Mouse (Mus musculus) adrenal gland, postnatal 4 days (tissue): ENCODE measurements around the gene Ltbp3. TPM values are rescaled to one million over a fixed set of nuclear protein-coding genes. Genes with fewer than 3 reads are reported as not detected.

Experiments used
- DNase-seq, 2 experiments: peaks; one replicate each; pipeline ENCODE4 v3.0.0; 2021 to 2022; ENCODE audit warnings: low spot score in 2 of 2, mixed read lengths in 2 of 2
- total RNA-seq, 2 experiments: library from RNA; stranded (reverse); gene quantifications; 2 replicates each; pipeline ENCODE4 v1.2.3; 2021

Gene Ltbp3
- total RNA-seq, 2 experiments from 2014 or later, result 277 to 287 TPM

DNA sequence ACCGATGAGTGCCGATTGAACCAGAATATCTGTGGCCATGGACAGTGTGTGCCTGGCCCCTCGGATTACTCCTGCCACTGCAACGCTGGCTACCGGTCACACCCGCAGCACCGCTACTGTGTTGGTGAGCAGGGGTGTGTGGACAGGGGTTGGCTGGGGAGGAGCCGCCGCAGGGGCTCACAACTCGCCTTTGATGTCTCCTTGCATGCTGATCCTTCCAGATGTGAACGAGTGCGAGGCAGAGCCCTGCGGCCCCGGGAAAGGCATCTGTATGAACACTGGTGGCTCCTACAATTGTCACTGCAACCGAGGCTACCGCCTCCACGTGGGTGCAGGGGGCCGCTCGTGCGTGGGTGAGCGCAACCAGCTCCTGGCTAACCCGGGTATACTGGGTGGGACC lies 10.2 kb downstream of the Ltbp3 start:
- no peak for DNase-seq

- no peak for DNase-seq
Observed at GRCm38 (mm10) chr19:5751742-5752141, 11.0 kb downstream of the Ltbp3 start.

GRCm38 (mm10) chr19:5756321-5756985 lies 15.7 kb downstream of the Ltbp3 start:
- DNase-seq, result no peak

DNA sequence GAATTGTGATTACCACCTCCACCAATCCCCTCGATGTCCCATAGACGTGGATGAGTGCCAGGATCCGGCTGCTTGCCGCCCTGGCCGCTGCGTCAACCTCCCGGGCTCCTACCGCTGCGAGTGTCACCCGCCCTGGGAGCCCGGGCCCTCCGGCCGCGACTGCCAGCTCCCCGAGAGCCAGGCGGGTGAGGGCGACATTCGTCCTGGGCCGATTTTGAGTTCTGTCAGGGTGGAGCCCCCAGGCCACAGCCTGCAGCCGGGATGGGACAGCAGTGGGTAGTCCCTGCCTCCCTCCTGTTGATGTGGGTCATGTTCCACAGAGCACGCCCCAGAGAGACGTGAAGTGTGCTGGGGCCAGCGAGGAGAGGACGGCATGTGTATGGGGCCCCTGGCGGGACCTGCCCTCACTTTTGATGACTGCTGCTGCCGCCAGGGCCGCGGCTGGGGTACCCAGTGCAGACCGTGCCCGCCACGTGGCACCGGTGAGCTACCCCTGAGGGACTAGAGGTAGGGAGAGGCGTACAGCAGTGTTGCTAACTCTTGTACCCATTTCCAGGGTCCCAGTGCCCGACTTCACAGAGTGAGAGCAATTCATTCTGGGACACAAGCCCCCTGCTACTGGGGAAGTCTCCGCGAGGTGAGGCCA lies 16.4 kb downstream of the Ltbp3 start:
- no peak for DNase-seq

DNA sequence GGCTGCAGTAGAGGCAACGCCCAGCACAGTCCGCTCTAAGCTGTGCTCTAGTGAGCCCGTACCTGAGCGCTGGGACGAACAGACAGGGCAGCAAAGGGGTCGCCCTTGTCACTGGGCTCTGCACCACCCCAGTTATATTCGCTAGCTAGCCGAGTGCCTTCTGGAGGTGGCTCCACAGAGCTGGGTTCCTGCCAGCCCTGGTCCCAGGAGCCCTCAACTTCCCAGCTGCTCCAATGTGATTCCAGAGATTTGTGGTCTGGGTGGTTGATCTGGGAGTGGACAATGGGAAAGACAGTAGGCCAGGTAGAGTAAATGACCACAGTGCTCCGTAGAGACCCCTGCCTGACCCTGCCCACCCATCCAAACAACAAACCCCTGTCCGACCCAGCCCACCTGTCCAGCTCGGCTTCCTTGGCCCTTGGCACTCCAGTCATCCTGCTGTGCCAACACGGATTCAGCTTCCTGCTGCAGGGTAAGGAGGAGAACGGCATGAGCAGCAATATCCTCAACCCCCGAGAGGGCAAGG lies 18.2 kb downstream of the Ltbp3 start:
- DNase-seq, result no peak

DNA sequence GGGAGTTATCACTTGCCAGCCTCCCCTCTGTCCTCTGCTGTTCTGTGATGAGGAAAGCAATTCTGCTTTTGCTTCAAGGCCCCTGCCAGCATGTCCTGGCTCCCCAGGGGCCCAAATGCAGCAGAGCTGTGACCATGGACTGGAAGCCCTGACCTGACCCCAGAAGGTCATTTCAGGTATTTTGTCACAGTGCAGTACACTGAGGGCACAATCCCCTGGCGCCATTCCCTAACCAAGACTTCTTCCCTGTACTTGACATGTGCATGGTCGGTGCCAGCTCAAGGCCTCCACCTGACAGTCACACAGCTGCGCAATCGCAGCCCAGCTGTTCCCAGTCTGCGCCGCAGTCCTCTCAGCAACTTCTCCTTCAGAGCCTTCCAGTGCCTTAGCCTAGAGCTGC lies 22.5 kb downstream of the Ltbp3 start:
- no peak for DNase-seq

DNA sequence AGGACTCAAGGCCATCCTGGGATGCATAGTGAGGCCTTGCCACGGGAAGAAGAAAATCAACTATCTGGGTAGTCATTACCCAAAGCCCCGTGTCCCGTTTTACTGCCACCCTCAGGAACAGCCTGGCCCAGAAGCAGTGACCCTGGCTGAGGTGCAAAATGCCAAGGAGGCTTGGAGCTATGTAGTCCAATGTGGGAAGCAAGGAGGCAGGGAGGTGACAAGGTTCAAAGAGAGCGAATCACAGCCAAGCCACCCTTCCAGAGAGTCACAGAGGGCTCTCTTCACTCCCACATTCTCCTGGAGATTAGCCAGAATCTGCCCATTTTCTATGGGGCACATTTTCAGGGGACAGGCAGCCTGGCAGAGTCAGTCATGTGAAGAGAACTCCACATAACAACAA lies 26.6 kb downstream of the Ltbp3 start:
- DNase-seq, result no peak

GRCm38 (mm10) chr19:5770311-5770710 lies 29.6 kb downstream of the Ltbp3 start:
- DNase-seq, result no peak

DNA sequence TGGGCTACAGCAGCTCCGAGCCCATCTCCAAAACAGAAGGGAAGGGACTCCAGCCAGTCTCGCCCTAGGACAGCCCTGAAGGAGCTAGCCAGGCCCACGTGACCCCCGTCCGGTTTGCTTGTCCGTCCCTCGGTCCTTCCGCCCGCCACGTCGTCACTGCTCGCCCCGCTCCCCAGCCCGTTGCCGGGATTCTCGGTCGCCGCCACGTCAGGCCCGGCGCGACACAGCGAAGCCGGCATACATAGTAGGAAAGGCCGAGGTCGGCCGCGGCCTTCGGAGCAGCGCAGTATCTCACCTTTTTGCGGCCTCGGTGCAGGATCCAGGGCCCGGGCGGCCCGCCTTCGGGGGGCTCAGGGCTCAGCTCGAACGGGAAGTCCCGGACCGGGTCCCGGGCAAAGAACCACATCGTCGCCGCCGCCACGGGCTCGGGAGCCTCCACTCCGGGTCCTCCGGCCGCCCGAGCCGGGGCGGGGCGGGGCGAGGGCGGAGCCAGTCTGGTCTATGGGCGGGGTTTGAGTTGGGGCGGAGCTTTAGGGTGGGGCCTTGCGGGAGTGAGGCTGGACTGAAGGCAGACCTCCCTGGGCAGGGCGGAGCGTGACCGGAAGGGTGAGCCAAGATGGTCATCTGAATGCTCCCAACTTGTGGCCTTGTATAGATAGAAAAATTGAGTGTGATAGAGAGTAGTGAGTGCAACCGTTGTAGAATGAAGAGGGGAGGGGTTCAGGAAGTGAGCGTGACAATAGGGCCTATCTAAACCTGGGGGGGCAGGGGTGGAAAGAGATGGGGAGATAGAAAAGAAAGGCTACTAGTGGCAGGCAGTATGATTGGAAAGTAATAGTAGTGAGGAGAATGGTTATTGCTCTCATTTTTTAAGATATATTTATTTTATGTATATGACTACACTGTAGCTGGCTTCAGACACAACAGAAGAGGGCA lies 30.5 kb downstream of the Ltbp3 start, which contains the start of gene Scyl1:
Scyl1 (minus strand) TSS at position 495 of the 936 bp plus-strand sequence.
- peak; percentile 95 to 97 for DNase-seq

GRCm38 (mm10) chr19:5777387-5778032 lies 36.8 kb downstream of the Ltbp3 start:
- no peak for DNase-seq

GRCm38 (mm10) chr19:5778312-5778711 lies 37.6 kb downstream of the Ltbp3 start:
- no peak for DNase-seq

DNA sequence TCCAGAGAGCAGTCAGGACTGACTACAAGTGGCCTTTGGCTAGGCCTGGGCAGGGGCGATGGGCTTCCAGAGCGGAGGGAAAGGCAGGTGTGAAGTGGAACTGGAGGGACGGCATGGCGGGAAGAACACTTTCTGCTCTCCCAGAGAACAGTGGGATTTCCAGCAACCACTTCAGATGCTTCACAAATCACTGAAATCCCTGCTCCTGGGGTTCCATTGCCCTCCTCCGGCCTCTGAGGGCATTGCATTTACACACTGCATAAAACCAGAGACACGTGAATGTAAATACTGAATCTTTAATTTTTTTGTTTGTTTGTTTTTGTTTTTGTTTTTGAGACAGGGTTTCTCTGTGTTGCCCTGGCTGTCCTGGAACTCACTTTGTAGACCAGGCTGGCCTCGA lies 39.5 kb downstream of the Ltbp3 start:
- DNase-seq, result no peak

DNA sequence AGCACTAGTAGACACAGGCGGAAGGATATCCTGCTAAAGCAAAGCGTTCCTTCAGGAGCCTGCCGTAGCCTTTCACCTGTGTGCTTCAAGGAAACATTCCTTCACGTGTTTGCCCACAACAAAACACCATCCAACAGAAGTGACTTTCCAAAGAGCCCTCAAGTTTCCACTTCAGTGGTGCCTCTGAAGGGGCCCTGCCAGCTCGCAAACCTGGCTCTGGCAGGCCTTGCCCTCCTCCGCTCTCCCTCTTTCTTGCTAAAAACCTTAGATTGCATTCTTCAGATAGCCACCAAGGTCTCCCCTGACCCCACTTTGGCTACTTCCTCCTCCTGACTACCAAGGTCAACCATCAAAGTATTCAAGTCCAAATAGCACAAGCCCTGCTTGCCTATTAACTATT lies 40.8 kb downstream of the Ltbp3 start:
- DNase-seq, result no peak

DNA sequence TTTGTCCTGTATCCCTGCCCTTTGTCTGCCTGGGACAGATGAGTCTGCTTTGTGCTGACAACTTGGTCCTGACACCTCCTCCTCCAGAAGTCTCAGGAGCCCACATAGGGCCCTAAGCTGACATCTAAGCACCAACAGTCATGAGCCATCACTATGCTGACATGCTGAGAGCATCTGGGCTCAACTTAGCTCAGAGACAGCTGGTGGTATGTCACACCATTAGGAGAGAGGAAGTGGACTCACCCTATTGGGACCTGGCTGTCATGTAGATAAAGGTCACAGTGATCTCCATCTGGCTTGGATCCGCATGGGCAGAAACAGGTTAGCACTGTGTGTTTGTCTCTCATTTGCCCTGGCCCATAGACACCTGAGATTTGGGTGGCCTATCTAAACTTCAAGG lies 41.4 kb downstream of the Ltbp3 start:
- no peak for DNase-seq

- no peak for DNase-seq
Observed at GRCm38 (mm10) chr19:5784958-5785577, 44.4 kb downstream of the Ltbp3 start.

DNA sequence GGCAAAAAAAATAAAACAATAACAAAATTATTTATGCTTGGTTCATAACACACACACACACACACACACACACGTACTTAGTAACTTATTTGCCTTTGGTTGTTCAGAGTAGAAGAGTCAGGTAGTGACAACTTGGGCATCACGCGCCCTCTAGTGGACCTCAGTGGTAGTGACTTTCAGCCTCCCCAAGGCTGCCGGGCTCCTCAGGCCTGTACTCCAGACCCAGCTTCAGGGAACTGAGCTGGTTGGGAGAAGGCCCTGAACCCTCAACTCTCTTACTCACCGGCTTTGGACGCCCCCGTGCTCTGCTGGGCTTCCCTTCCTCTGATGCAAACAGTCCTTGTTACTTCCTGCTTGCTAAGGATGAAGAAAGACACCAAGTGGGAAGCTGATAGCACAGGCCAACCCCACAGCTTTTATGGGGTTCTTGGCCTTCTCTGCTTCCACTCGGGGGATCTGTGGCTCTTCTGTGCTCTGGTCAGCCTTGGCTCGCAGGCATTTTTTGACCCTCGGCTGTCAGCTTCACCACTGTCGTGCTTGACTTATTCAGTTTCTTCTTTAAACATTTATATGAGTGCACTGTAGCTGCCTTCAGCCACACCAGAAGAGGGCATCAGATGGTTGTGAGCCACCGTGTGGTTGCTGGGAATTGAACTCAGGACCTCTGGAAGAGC lies 45.9 kb downstream of the Ltbp3 start:
- DNase-seq, result peak; percentile 67 to 80

DNA sequence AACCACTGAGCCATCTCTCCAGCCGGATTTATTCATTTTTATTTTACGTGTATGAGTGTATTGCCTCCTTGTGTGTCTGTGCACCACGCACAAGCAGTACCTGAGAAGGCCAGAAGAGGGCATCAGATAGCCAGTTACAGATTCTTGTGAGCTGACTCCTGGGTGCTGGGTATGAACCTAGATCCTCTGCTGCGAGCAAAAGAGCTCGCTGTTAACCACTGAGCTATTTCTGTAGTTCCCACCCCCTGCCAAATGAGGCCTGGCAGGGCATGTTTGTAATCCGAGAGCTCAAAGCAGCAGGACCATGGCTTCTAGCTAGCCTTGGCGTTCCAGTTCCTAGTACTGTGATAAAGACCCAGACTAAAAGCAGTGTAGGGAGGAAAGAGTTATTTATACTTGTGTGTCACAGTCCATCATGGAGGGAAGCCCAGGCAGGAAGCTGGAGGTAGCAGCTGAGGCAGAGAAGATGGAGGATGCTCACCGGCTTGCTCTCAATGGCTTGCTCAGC lies 46.5 kb downstream of the Ltbp3 start:
- peak; percentile 40 to 73 for DNase-seq

DNA sequence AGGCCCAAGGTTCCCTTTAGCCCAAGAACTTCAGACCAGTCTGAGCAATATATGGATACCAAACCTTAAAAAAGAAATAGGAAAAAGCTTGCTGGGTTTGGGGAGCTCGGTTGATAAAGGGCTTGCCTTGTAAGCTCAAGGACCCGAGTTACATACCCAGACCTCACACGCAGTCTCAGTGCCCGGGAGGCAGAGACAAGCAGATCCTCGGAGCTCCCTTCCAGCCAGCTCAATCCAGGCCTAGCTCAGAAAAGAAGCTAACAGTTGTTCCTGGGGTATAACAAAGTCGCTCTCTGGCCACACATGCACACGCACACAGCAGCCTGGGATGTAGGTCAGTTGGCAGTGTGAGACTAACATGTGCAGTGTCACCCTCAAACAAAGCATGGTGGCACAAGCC lies 47.2 kb downstream of the Ltbp3 start:
- DNase-seq, result no peak

DNA sequence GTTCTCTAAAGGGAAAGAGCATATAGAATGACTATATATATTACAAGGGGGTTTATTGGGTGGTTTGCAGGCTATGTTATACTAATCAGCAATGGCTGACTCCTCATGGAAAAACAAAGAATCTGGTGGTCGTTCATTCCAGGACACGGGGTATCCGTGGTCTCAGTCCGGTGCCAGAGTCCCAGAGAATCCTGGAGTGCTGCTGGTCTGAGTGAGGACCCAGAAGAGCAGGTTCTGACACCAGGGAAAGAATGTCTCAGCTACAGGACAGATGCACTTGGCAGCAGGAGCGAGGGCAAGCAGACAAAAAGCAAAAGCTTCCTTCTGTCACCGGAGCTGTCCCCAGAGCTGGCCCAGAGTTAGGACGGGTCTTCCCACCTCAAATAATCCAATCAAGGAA lies 47.9 kb downstream of the Ltbp3 start:
- no peak for DNase-seq

GRCm38 (mm10) chr19:5789066-5789465 lies 48.4 kb downstream of the Ltbp3 start:
- DNase-seq, result no peak
